Mouse (Mus musculus): ENCODE measurements around the gene Gba2.
"Not testable (repeated sequence)": the region's sequence is repeated elsewhere in the genome, so short reads cannot be mapped to it uniquely, and the experiment has no call there.

Gba2 gene

DNA sequence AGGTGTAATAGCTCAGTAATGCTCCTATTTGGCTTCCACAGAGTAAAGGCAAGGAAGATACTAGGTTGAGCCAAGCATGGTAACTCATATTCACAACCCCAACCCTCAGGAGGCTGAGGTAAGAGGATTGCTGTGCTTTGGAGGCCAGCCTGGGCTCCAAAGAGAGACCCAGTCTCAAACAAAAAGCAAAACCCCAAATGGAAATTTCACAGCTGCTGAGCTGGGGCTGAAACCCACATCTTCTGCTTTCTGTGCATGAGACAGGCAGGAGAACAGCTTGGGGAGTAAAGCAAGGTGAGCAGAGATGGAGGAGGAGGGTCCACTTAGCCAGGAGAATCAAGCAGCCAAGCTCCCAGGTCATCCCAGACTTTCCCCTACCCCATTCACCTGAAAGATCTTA is 24.8 kb downstream of the Gba2 start:
- no peak for DNase-seq (ENCODE audit: low spot score)

DNA sequence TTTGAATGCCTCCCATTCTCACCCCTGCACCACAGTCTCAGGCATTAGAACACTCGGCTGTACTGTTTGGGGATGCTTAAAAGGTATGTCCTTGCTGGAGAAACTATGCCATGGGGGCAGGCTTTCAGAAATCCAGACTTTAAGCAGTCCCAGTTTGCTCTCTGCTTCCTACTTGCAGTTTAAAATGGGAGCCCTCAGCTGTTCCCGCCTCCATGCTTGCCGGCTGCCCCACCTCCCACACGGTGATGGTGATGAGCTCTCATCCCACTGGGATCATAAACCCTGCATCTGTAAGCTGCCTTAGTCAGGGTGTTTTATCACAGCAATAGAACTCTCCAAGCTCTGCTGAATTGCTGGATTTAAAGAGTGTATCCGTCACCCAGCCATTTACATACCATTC is 26.2 kb downstream of the Gba2 start:
- DNase-seq (ENCODE audit: low spot score) = no peak

DNA sequence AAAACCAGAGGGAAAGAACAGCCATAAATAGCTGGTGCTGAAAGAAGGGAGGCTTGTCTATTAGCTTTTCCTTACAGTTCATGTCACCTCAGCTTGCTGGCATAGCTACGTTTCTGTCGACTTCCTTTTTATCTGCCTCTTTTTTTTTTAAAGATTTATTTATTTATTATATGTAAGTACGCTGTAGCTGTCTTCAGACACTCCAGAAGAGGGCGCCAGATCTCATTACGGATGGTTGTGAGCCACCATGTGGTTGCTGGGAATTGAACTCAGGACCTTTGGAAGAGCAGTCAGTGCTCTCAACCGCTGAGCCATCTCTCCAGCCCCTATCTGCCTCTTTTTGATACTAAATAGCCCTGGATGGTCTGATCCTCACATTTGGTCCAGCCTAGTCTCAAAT is 26.8 kb downstream of the Gba2 start:
- DNase-seq (ENCODE audit: low spot score) = not testable (repeated sequence)

DNA sequence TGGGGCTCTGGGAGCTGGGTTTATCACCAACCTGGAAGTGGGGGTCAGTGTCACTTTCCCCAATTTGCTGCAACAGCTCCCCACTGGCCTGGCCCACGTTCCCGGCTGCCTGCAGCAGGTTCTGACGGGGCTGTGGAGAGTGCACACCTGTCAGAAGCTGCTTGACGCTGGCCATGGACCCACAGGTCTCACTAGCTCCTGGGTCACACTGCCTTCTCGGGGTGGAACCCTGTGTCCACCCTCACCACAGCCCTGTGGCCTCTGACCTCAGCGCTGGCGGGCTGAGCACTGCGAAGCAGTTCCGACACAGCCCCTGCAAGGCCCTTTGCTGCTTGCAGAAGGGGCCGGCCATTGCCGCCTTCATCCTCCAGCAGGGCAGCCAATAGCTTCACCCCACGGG is 29.6 kb downstream of the Gba2 start:
- DNase-seq (ENCODE audit: low spot score) = no peak

DNA sequence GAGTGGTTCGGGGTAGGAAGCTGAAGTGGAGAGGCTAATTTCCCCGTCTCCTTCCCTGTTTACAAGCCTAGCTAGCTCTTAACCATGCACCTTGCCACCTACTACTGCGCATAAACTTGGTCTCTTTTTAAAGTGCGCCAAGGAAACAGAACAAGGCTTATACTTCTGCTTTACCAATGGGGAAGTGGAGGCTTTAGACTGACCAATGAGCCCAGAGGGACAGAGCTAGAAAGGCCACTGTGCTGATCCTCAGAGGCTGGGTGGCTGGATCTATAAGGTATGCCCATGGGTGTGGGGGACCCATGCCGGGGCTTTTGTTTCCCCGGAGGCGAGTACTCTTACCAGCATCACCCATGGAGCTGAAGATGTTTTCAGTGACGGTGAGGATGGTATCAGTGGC is 31.5 kb downstream of the Gba2 start:
- no peak for DNase-seq (ENCODE audit: low spot score)

DNA sequence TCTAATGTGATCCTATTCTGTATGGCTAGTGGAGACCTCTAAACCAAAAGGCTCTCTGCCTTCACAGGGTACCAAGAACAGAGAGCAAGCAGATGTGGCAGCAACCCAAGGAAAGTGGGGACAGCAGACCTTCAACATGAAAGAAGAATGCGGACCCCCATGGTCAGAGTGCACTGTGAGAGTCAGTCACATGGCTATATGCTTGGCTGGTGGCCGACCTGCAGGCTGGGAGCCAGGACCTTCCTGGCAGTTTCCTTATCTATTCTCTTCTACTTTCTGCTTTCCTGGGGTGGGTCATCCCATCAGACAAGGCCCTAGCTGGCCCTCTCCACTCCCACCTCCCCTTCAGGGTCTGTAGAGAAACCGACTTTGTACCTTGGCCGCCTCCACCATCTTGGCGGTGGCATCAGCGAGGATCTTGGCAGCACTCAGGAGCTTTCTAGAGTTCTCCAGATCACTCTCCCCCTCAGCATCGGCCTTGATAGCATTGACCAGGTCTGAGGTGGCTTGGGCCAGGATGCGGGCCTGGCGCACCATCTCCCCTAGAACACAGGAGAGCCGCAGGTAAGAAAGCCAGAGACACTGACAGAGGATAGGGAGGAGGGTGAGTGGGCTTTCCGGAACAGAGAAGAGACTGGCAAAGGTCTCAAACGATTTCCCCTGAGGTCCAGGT is 32.2 kb downstream of the Gba2 start:
- no peak for DNase-seq (ENCODE audit: low spot score)

DNA sequence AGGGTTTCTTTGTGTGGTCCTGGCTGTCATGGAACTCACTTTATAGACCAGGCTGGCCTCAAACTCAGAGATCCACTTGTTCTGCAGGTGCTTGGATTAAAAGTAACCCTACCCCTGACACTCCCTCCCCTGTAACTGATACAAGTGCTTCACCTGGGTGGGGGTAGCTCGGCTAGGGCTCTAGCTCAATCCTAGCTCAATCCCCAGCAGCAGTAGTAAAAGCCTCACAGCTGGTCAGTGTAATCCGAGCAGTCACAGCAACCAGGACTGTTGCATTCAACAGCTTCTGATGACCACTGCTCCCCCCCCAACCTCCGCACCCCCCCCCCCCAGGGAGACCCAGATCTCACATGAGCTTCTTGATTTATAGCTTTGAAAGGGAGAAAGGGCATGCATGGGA is 36.6 kb downstream of the Gba2 start:
- no peak for DNase-seq (ENCODE audit: low spot score)

DNA sequence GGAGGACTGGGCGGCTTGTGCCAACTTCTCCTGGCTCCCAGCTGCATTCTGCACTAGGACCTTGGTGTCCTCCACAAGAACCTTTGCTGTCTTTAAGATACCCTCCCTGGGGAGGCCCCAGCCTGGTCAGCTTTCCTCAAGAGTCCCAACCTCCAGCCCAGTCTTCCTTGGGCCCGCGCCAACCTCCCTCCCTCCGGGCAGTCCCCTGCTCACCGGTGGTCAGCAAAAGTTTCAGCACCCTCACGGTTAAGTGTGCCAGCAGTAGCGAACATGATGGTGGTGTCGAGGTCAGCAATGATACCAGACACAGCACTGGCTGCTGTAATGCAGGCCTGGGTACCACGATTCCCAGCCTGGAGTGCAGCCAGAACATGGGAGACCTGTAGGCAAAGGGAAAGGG is 42.6 kb downstream of the Gba2 start:
- no peak for DNase-seq (ENCODE audit: low spot score)

DNA sequence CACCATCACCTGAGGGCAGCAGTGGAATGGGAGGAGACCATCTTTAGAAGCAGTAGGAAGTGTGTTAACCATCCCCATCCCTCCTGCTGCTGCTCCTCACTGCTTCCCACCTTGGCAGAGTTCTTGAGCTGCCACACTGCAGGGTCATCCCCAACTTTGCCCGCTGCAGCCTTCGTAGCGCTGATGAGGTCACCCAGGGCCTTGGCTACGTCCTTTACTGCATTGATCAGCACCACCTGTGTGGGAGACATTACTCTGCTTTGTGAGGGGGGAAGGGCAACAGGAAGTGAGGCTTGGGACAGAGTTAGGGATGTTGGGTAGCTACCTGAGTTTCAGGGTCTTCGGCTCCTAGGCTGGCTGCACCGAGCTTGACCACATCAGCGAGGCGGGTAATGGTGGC is 43.0 kb downstream of the Gba2 start:
- DNase-seq (ENCODE audit: low spot score) = no peak

DNA sequence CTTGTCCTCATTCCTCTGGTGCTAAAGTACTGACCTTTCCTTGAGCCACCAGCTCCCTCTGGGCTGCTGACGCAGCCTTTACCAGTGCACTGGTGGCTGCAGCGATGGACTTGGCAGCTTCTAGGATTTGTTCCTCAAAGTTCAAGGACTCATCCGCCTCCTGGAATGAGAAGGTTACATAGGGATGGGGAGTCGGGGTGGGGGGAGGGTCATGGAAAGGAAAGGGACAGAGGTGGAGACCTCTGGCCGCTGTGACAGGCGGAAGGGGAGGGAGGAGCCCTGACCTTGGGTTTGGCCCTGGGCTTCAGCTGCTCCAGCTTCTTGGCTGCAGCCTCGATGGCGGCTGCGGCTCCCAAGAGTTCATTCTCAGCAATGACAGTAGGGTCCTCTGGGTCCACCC is 45.4 kb downstream of the Gba2 start:
- no peak for DNase-seq (ENCODE audit: low spot score)

DNA sequence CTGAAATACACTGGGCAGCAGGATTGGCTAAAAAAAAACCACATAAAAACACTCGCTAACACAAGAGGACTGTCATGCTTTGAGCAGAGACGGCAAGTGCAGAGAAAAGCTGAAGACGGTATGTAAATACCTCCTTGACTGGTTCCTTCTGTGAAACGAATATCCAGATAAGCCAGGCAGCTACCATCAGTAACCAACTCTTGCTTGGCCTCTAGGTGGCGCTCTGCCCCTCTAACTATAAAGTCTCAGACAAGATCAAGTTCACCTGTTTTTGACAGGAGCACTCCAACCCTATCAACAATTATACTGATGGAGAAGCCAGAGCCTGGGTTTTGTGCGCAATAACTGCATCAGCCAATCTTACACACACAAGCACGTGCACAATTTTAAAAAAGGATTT is 48.1 kb downstream of the Gba2 start:
- peak; percentile 73 for DNase-seq (ENCODE audit: low spot score)

DNA sequence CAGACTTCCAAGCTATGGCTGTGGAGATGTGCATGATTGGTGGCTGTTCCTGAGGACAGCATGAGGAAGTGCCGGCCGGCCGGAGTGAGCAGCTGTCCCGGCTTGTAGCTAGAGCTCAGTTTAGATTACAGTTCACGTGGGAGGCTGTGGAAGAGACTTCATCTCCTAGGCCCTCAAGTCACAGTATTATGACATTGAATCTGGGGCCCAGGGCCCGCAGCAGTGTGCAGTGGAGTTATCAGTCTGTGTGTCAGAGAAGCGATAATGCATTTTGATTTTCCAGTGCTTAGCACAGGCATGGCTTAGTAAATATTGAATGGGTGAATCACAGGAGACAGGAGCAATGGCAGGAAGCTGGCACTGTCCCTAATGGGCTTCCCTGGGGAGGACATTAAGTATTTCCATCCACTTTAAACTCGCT is 48.6 kb downstream of the Gba2 start:
- DNase-seq (ENCODE audit: low spot score) = peak; percentile 70

DNA sequence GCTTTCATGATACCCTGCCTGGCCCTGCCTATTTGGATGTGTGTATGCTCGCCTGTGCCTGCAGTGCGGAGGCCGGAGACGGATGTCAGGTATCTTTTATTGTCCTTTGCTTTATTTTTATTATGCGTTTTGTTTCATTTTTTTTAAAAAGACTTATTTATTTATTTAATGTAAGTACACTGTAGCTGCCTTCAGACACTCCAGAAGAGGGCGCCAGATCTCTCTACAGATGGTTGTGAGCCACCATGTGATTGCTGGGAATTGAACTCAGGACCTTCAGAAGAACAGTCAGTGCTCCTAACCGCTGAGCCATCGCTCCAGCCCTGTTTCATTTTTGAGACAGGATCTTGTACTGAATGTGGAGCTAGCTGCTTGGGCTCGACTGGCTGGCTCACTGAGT is 50.2 kb downstream of the Gba2 start:
- no peak for DNase-seq (ENCODE audit: low spot score)

DNA sequence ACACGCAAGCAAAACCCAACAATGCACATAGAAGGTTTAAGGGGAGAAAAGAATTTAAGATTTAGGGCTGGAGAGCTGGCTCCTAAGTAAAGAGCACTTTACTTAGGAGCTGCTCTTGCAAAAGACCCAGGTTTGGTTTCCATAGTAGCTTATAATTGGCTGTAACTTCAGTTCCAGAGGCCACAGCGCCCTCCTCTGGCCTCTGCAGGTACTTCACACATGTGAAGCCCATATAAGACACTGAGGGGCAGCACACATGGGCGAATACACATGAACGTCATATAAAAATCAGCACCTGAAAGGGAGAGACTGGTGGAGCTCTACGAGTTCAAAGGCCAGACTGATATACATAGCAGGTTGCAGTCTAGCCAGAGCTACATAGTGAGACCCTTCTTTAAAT is 50.8 kb downstream of the Gba2 start:
- DNase-seq (ENCODE audit: low spot score) = no peak

DNA sequence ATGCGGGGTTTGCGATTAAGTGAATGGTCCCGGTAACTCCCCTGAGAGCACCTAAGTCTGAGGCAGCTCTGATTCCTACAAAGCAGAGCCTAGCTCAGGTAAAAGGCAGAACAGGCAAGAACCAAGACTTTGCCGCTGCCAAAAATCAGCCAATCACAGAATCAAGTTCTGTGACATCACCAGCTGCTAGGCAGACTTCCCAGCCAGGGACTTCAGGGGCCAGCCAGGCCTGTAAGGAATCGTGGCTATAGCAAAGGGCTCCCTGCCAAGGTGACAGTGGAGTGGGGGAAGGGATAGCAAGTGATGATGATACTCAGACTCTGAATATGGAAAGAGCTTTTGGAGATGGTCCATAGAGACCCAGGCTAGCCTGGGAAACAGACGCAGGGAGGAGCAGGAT is 58.7 kb downstream of the Gba2 start:
- DNase-seq (ENCODE audit: low spot score) = peak; percentile 89

DNA sequence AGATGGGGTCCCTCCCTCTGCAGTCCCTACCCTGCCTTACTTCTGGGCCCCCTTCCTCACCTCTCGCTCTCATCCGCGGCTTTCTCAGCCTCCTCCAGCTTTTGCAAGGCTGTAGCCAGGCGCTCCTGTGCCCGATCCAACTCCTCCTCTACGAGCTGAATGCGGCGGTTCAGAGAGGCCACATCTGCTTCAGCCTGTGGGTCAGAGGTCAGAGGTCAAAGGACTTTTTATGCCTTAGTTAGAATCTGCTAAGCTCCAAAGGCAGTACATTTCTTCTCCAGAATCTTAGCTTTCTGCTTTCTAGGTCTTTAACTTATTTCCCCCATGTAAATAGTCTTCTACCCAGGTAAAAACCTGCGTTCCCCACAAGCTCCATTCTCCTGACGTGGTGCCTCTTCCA is 59.1 kb downstream of the Gba2 start:
- DNase-seq (ENCODE audit: low spot score) = no peak
